Mouse (Mus musculus) neural tube, embryonic 11.5 days (tissue): ENCODE results near the gene Rpusd1. TPM values are rescaled to one million over a fixed set of nuclear protein-coding genes. Genes with fewer than 3 reads are reported as not detected.

Experiments
- ATAC-seq: fragments of 200-750 bp; cut with Nextera tagmentation; 2 replicates; pipeline ENCODE4 v1.8.0; 2017; ENCODE audit warnings: moderate number of reproducible peaks, mild to moderate bottlenecking, moderate TSS enrichment, moderate library complexity; ENCODE audit not compliant: insufficient read depth, low FRiP score, low TSS enrichment
- DNase-seq: peaks from one replicate; pipeline ENCODE4 v3.0.0-alpha.2; 2015; ENCODE audit warnings: low spot score
- H3K27ac ChIP-seq: fragments of 300-500 bp; sonication (generic); 2 replicates; pipeline ENCODE4 v1.5.1; 2014; ENCODE audit warnings: low read depth, mild to moderate bottlenecking, low read length
- H3K27me3 ChIP-seq: fragments of 300-500 bp; sonication (generic); 2 replicates; pipeline ENCODE4 v1.6.1; 2014; ENCODE audit warnings: mild to moderate bottlenecking, low read length, mixed read lengths; ENCODE audit not compliant: control insufficient read depth, insufficient read depth
- H3K36me3 ChIP-seq: fragments of 300-500 bp; sonication (generic); 2 replicates; pipeline ENCODE4 v1.6.1; 2014; ENCODE audit warnings: mild to moderate bottlenecking, low read length, moderate library complexity, mixed read lengths; ENCODE audit not compliant: control insufficient read depth, insufficient read depth
- H3K4me1 ChIP-seq: fragments of 300-500 bp; sonication (generic); 2 replicates; pipeline ENCODE4 v1.6.1; 2014; ENCODE audit warnings: low read length, mixed read lengths; ENCODE audit not compliant: control insufficient read depth, insufficient read depth
- H3K4me2 ChIP-seq: fragments of 300-500 bp; sonication (generic); 2 replicates; pipeline ENCODE4 v1.6.1; 2014; ENCODE audit warnings: low read depth, mild to moderate bottlenecking, moderate library complexity
- H3K4me3 ChIP-seq: fragments of 300-500 bp; sonication (generic); 2 replicates; pipeline ENCODE4 v1.5.1; 2014; ENCODE audit warnings: low read depth, low read length
- H3K9ac ChIP-seq: fragments of 300-500 bp; sonication (generic); 2 replicates; pipeline ENCODE4 v1.6.1; 2014; ENCODE audit warnings: mild to moderate bottlenecking, low read length
- H3K9me3 ChIP-seq: fragments of 300-500 bp; sonication (generic); 2 replicates; pipeline ENCODE4 v1.6.1; 2016; ENCODE audit warnings: low read length; ENCODE audit not compliant: control insufficient read depth
- WGBS: fragments of 180-500 bp; shearing (Covaris S2); extraction: QIAGEN DNeasy Blood & Tissue Kit; methylation state at CpG from one replicate; pipeline ENCODE4 v1.1.7; 2014; 5-methylcytosine and 5-hydroxymethylcytosine counted together
- polyA plus RNA-seq: library from polyadenylated mRNA; unstranded; fragments of >200 nt; fragmentation: Nextera tagmentation; extraction: Ambion mirVana; gene quantifications from 2 replicates; pipeline ENCODE4 v1.2.1, GENCODE M21; 2014

The Rpusd1 gene
- polyA plus RNA-seq, 1 experiment from 2014 or later: 22.9 TPM

GRCm38 (mm10) chr17:25756378-25757242 lies 29.1 kb downstream of the Rpusd1 start:
- Histone ChIP-seq H3K4me3 (no peak overlapping the region), H3K27ac (no peak overlapping the region), H3K9ac (no peak overlapping the region), H3K9me3 (no peaks in the 10 kb centered on the region), H3K27me3 (no peaks in the 10 kb centered on the region), H3K4me1 (no peaks in the 10 kb centered on the region), H3K4me2 (no peak overlapping the region), H3K36me3 (no peaks in the 10 kb centered on the region)
- DNase-seq: no peak
- WGBS: 87% methylated on average over 9 of the region's 9 CpGs
- no peak for ATAC-seq

DNA sequence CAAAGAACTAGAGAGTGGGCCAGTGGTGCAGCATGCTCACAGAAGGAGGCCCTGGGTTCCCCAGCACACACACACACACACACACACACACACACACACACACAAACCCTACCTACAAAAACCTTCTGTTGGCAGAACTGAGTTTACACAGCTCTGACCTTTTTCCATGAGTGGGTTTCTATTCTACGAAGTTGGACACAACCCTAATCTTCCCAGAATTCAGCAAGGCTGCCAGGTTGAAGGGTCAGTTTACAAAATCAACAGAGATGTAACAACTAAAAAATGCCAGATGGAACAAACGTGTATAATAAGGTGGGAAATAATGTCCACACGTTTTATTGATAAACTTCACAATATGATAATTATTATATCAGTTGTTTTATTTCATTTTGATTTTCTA lies 30.2 kb downstream of the Rpusd1 start:
- Histone ChIP-seq H3K9me3 (no peaks in the 10 kb centered on the region), H3K9ac (no peak overlapping the region), H3K4me1 (no peaks in the 10 kb centered on the region), H3K27me3 (no peaks in the 10 kb centered on the region), H3K4me3 (no peak overlapping the region), H3K36me3 (no peaks in the 10 kb centered on the region), H3K4me2 (no peak overlapping the region), H3K27ac (no peak overlapping the region)
- ATAC-seq: no peak
- DNase-seq: no peak
- WGBS: 77% methylated on average over 3 of the region's 3 CpGs

- 78% methylated on average over 8 of the region's 8 CpGs for WGBS
- ATAC-seq (no peak), DNase-seq (no peak)
- Histone ChIP-seq H3K4me3 (no peak overlapping the region), H3K4me2 (no peak overlapping the region), H3K9me3 (no peaks in the 10 kb centered on the region), H3K4me1 (no peaks in the 10 kb centered on the region), H3K27me3 (no peaks in the 10 kb centered on the region), H3K9ac (no peak overlapping the region), H3K36me3 (no peaks in the 10 kb centered on the region), H3K27ac (no peak overlapping the region)
Measured at GRCm38 (mm10) chr17:25760148-25760547, 32.7 kb downstream of the Rpusd1 start.

- H3K4me3 ChIP-seq: no peak overlapping the region
- H3K4me2 ChIP-seq: no peak overlapping the region
- no peaks in the 10 kb centered on the region for H3K36me3 ChIP-seq
- 65% methylated on average over 4 of the region's 4 CpGs for WGBS
- no peaks in the 10 kb centered on the region for H3K4me1 ChIP-seq
- no peak overlapping the region for H3K9ac ChIP-seq
- ATAC-seq (no peak), DNase-seq (no peak)
- H3K27ac ChIP-seq: no peak overlapping the region
- no peaks in the 10 kb centered on the region for H3K27me3 ChIP-seq
- H3K9me3 ChIP-seq: no peaks in the 10 kb centered on the region
Measured at GRCm38 (mm10) chr17:25761561-25761970, 34.1 kb downstream of the Rpusd1 start.

DNA sequence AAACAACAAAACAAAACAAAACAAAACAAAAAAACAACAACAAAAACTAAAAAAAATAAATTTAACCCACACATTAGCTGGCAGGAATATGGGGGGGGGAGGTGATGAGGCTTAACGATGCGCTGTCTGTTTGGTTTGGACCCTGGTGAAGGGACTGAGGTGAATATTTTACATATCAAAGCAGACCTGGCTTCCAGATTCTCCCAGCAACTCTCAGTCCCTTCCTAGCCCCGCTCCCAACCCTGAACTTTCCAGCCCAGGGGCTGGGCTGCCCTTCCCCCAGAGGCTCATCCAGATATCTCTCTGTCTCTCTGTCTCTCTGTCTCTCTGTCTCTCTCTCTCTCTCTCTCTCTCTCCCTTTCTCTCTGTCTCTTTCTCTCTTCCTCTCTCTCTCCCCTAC lies 35.1 kb downstream of the Rpusd1 start:
- no peaks in the 10 kb centered on the region for H3K4me1 ChIP-seq
- no peak overlapping the region for H3K4me2 ChIP-seq
- DNase-seq (no peak), ATAC-seq (no peak)
- H3K27me3 ChIP-seq: no peaks in the 10 kb centered on the region
- no peaks in the 10 kb centered on the region for H3K36me3 ChIP-seq
- no peak overlapping the region for H3K9ac ChIP-seq
- no peak overlapping the region for H3K4me3 ChIP-seq
- WGBS: 43% methylated on average over 3 of the region's 3 CpGs
- H3K9me3 ChIP-seq: no peaks in the 10 kb centered on the region
- H3K27ac ChIP-seq: no peak overlapping the region

GRCm38 (mm10) chr17:25765886-25766285 lies 38.4 kb downstream of the Rpusd1 start:
- no peaks in the 10 kb centered on the region for H3K27me3 ChIP-seq
- no peak overlapping the region for H3K4me2 ChIP-seq
- DNase-seq (peak; percentile 58), ATAC-seq (no peak)
- no peaks in the 10 kb centered on the region for H3K36me3 ChIP-seq
- no peaks in the 10 kb centered on the region for H3K4me1 ChIP-seq
- H3K27ac ChIP-seq: no peak overlapping the region
- H3K9ac ChIP-seq: no peak overlapping the region
- H3K4me3 ChIP-seq: no peak overlapping the region
- 40% methylated on average over 5 of the region's 5 CpGs for WGBS
- no peaks in the 10 kb centered on the region for H3K9me3 ChIP-seq

DNA sequence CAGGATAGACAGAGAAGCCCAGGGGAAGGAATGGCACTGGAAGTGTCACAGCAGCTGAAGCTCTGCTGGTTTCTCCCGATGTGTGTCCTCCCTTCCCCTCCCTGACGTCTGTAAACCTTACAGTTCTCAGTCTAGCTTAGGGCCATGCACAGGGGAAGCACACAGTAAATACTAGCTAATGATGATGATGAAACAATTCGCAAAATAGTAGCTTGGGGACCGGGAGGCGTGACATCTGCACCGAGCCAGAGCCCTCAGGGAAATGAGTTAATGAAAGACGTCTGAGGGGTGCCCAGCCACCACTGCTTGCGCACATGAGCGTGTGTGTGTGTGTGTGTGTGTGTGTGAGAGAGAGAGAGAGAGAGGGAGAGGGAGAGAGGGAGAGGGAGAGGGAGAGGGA lies 41.9 kb downstream of the Rpusd1 start:
- ATAC-seq (no peak), DNase-seq (no peak)
- Histone ChIP-seq H3K36me3 (no peaks in the 10 kb centered on the region), H3K4me2 (no peak overlapping the region), H3K27me3 (no peaks in the 10 kb centered on the region), H3K9ac (no peak overlapping the region), H3K9me3 (no peaks in the 10 kb centered on the region), H3K27ac (no peak overlapping the region), H3K4me3 (no peak overlapping the region), H3K4me1 (peaks cover 5% of the 10 kb centered on the region)
- WGBS: 64% methylated on average over 9 of the region's 9 CpGs

- under 1% methylated on average over 37 of the region's 37 CpGs for WGBS
- H3K27ac ChIP-seq: 0 out of 2 replicates have a peak within 1 kb of the TSS, but pooled peaks have one; percentile 20
Measured at GRCm38 (mm10) chr17:25773549-25774120, 46.2 kb downstream of the Rpusd1 start, which contains the start of gene Narfl. TSS of gene Narfl (plus strand) at chr17:25773776.

More at GRCm38 (mm10) chr17:25773549-25774120, 46.2 kb downstream of the Rpusd1 start, which contains the start of gene Narfl:
- DNase-seq (peak; percentile 97), ATAC-seq (peak; percentile 75)
- H3K27me3 ChIP-seq: no peaks in the 10 kb centered on the region
- peak within 1 kb of the TSS; percentile 74 for H3K4me3 ChIP-seq
- H3K9me3 ChIP-seq: no peaks in the 10 kb centered on the region
- no peaks in the 10 kb centered on the region for H3K36me3 ChIP-seq
- peaks cover 9% of the 10 kb centered on the region for H3K4me1 ChIP-seq
- H3K4me2 ChIP-seq: peak within 1 kb of the TSS; percentile 89
- peak within 1 kb of the TSS; percentile 82 for H3K9ac ChIP-seq
